Mouse (Mus musculus): ENCODE data around the gene Gstcd. TPM values are rescaled to one million over a fixed set of nuclear protein-coding genes. Genes with fewer than 3 reads are reported as not detected.

The Gstcd gene
- polyA plus RNA-seq, 1 experiment = 0.38 TPM

DNA sequence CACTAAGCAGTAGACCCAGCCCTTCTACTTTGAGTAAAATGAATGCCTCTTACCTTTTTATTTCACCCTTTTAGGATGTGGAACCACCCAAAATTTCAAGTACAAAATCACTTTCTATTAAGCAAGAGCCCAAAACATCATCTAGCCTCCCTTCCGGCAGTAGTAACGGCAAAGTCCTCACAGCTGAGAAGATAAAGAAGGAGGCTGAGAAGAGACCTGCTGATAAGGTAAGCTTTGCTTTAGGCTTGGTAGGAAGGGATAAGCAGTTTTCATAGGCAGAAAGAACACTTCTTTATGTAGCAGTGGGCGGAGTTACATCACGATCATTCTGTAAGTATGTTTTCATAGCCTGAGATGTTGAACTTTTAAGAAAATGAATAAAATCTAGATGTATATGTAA lies 6.5 kb upstream of the Gstcd start:
- H3K4me1 ChIP-seq (ENCODE audit: control insufficient read depth) = peaks cover 27% of the 10 kb centered on the region
- H3K4me3 ChIP-seq (replicated peaks) = no peak overlapping the region
- peaks cover 65% of the 10 kb centered on the region for H3K36me3 ChIP-seq (ENCODE audit: control insufficient read depth)
- no peaks in the 10 kb centered on the region for H3K27me3 ChIP-seq (ENCODE audit: control insufficient read depth)
- no peaks in the 10 kb centered on the region for H3K9me3 ChIP-seq (ENCODE audit: control insufficient read depth, low read length)
- TF ChIP-seq GATA1 (IDR thresholded peaks at IDR 0.05; ENCODE audit: low read length) (no peak), TAL1 (IDR thresholded peaks at IDR 0.05; ENCODE audit: low read length) (no peak)

GRCm38 (mm10) chr3:133097936-133098335 lies 6.1 kb upstream of the Gstcd start:
- Histone ChIP-seq H3K4me1 (ENCODE audit: control insufficient read depth) (peaks cover 31% of the 10 kb centered on the region), H3K9me3 (ENCODE audit: control insufficient read depth, low read length) (no peaks in the 10 kb centered on the region), H3K4me3 (replicated peaks) (no peak overlapping the region), H3K36me3 (ENCODE audit: control insufficient read depth) (peaks cover 65% of the 10 kb centered on the region), H3K27me3 (ENCODE audit: control insufficient read depth) (no peaks in the 10 kb centered on the region)
- TF ChIP-seq GATA1 (IDR thresholded peaks at IDR 0.05; ENCODE audit: low read length) (no peak), TAL1 (IDR thresholded peaks at IDR 0.05; ENCODE audit: low read length) (no peak)

GRCm38 (mm10) chr3:133094305-133094704 lies 2.5 kb upstream of the Gstcd start:
- Histone ChIP-seq H3K4me3 (replicated peaks) (no peak overlapping the region), H3K36me3 (ENCODE audit: control insufficient read depth) (peaks cover 34% of the 10 kb centered on the region), H3K9me3 (ENCODE audit: control insufficient read depth, low read length) (no peaks in the 10 kb centered on the region), H3K27me3 (ENCODE audit: control insufficient read depth) (no peaks in the 10 kb centered on the region), H3K4me1 (ENCODE audit: control insufficient read depth) (peaks cover 50% of the 10 kb centered on the region)
- no peak for TF ChIP-seq TAL1 (IDR thresholded peaks at IDR 0.05; ENCODE audit: low read length)
- TF ChIP-seq GATA1 (IDR thresholded peaks at IDR 0.05; ENCODE audit: low read length) = no peak

DNA sequence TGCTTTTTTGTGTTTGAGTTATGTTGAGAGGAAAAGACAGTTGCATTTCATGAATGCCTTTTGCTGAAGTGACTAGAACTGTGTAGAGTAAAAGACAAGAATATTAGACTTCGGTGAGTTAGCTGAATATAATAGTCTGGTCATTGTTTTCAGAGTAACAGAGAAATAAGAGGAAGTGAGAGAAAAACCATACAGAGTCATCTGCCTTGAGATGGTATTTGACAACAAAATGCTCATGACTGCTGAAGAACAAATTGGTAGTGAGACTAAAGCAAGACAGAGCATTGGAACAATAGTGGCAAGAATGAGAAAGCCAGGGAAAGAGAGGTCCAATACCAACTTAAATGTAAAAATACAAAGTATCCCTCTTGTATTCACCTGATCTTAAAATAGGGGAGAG lies 1.1 kb upstream of the Gstcd start:
- H3K36me3 ChIP-seq (ENCODE audit: control insufficient read depth) = peaks cover 21% of the 10 kb centered on the region
- peak overlapping the region; percentile 74 for H3K4me3 ChIP-seq (replicated peaks)
- no peaks in the 10 kb centered on the region for H3K9me3 ChIP-seq (ENCODE audit: control insufficient read depth, low read length)
- TF ChIP-seq TAL1 (IDR thresholded peaks at IDR 0.05; ENCODE audit: low read length) (no peak), GATA1 (IDR thresholded peaks at IDR 0.05; ENCODE audit: low read length) (no peak)
- peaks cover 45% of the 10 kb centered on the region for H3K4me1 ChIP-seq (ENCODE audit: control insufficient read depth)
- H3K27me3 ChIP-seq (ENCODE audit: control insufficient read depth) = no peaks in the 10 kb centered on the region

- TF ChIP-seq GATA1 (IDR thresholded peaks at IDR 0.05; ENCODE audit: low read length) (no peak), TAL1 (IDR thresholded peaks at IDR 0.05; ENCODE audit: low read length) (no peak)
- H3K4me3 ChIP-seq (replicated peaks) = peak overlapping the region; percentile 74
- no peaks in the 10 kb centered on the region for H3K9me3 ChIP-seq (ENCODE audit: control insufficient read depth, low read length)
- H3K4me1 ChIP-seq (ENCODE audit: control insufficient read depth) = peaks cover 41% of the 10 kb centered on the region
- H3K36me3 ChIP-seq (ENCODE audit: control insufficient read depth) = peaks cover 15% of the 10 kb centered on the region
- H3K27me3 ChIP-seq (ENCODE audit: control insufficient read depth) = no peaks in the 10 kb centered on the region
Measured at GRCm38 (mm10) chr3:133092274-133092853, 531 bp upstream of the Gstcd start.

DNA sequence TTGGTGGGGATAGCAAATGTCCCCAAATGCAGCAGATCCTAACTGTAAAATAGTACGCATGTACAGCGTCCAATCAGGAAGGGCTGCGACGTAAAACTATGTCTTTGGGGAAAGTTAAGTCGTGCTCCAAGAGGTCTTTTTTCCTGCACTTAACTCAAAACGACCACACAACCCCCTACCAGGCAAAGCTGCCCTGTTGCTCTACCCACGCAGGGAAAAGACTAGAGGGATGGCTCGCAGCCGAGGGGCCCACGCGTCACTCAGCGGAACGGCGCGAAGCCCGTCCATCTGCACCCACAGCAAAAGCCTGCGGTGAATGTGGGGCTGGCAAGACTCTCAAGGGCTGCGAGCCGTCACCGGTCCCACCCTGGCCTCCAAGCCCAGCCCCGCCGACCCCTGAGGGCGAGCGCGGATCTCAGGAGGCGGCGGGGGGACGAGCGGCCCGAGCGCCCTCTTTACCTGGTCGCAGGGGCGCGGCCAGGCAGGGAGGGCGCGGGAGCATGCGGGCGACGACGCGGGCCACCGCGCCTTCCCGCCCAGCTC lies 641 bp downstream of the Gstcd start:
- TF ChIP-seq TAL1 (IDR thresholded peaks at IDR 0.05; ENCODE audit: low read length) (no peak), GATA1 (IDR thresholded peaks at IDR 0.05; ENCODE audit: low read length) (no peak)
- Histone ChIP-seq H3K36me3 (ENCODE audit: control insufficient read depth) (peaks cover 5% of the 10 kb centered on the region), H3K4me1 (ENCODE audit: control insufficient read depth) (peaks cover 40% of the 10 kb centered on the region), H3K4me3 (replicated peaks) (peak overlapping the region; percentile 74), H3K9me3 (ENCODE audit: control insufficient read depth, low read length) (no peaks in the 10 kb centered on the region), H3K27me3 (ENCODE audit: control insufficient read depth) (no peaks in the 10 kb centered on the region)

DNA sequence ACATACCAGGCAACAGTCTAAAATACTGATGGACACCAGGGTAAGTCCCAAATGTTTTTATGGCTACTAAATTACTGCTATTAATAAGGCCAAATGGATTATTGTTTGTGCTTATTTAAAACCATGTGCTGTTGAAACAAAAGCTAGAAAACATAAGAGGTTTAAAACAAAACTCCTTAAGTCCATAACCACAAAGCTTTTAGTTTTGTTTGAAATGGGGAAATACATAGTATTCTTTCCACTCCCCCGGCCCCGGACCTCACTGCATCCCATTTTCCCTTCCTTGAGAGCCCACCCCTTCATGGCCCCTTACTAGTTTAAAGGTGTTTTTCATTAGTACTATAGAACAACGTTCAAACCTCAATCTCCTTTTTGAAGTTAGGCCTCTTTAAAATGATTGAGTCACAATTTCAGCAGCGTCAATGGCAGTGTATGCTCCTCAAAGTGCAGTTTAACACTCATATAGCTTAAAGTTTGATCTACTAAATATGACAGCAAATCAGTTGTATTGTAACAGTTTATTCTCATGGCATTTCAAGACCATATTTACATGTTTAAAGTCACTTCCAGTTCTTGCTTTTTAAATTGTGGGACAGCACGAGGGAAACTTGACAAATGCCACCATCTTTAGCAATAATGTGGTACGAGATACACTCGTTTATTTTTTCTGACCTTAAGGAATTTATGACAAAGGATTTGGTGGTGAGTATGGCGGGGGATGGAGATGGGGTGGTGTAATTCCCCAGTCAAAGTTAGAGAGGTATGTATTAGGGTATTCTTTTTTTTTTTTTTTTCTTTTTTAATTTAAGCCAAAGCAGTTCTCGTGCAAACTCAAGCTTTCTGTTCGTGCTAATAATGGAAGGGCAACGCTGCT lies 1.3 kb downstream of the Gstcd start:
- no peaks in the 10 kb centered on the region for H3K36me3 ChIP-seq (ENCODE audit: control insufficient read depth)
- peaks cover 36% of the 10 kb centered on the region for H3K4me1 ChIP-seq (ENCODE audit: control insufficient read depth)
- peak overlapping the region; percentile 74 for H3K4me3 ChIP-seq (replicated peaks)
- TF ChIP-seq TAL1 (IDR thresholded peaks at IDR 0.05; ENCODE audit: low read length) = no peak
- TF ChIP-seq GATA1 (IDR thresholded peaks at IDR 0.05; ENCODE audit: low read length) = no peak
- H3K9me3 ChIP-seq (ENCODE audit: control insufficient read depth, low read length) = no peaks in the 10 kb centered on the region
- H3K27me3 ChIP-seq (ENCODE audit: control insufficient read depth) = no peaks in the 10 kb centered on the region

- Histone ChIP-seq H3K36me3 (ENCODE audit: control insufficient read depth) (peaks cover 39% of the 10 kb centered on the region), H3K9me3 (ENCODE audit: control insufficient read depth, low read length) (no peaks in the 10 kb centered on the region), H3K4me1 (ENCODE audit: control insufficient read depth) (peaks cover 15% of the 10 kb centered on the region), H3K27me3 (ENCODE audit: control insufficient read depth) (no peaks in the 10 kb centered on the region), H3K4me3 (replicated peaks) (no peak overlapping the region)
- no peak for TF ChIP-seq TAL1 (IDR thresholded peaks at IDR 0.05; ENCODE audit: low read length)
- no peak for TF ChIP-seq GATA1 (IDR thresholded peaks at IDR 0.05; ENCODE audit: low read length)
Measured at GRCm38 (mm10) chr3:133085858-133086257, 6.0 kb downstream of the Gstcd start.

DNA sequence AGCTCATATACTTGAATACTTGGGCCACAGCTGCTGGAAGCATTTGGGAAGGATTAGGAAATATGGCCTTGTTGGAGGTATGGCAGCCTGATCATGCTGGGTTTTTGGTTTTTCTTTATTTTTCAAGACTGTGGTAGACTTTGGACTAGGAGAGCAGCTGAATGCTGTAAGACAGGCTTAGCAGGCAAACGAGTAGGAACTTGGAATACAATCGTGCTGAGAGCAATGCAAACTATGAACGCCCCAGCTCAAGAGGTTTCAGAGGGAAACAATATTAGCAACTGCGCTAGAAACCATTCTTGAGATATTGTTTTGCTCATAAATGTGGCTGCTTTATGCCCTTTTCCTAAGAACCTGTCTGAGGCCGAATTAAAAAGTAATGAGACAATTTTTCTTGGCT lies 9.1 kb downstream of the Gstcd start:
- no peak for TF ChIP-seq GATA1 (IDR thresholded peaks at IDR 0.05; ENCODE audit: low read length)
- no peak for TF ChIP-seq TAL1 (IDR thresholded peaks at IDR 0.05; ENCODE audit: low read length)
- H3K4me1 ChIP-seq (ENCODE audit: control insufficient read depth) = peaks cover 1% of the 10 kb centered on the region; the same call in 1 of the 2 replicates
- no peaks in the 10 kb centered on the region for H3K27me3 ChIP-seq (ENCODE audit: control insufficient read depth)
- no peaks in the 10 kb centered on the region for H3K9me3 ChIP-seq (ENCODE audit: control insufficient read depth, low read length)
- H3K4me3 ChIP-seq (replicated peaks) = no peak overlapping the region
- H3K36me3 ChIP-seq (ENCODE audit: control insufficient read depth) = peaks cover 62% of the 10 kb centered on the region

Measured in erythroblast, embryonic 14.5 days (primary cell).